23 mouse cellular contexts compared by ENCODE assay signal in genomic region chr19:59885301-59885700, GRCm38 (mm10).
"Had no signal": no experiment of that assay in that cellular context is flagged by ENCODE, and none has a peak within 500 bp of the region (broad histone marks: within the 10 kb centered on the region; RNA-seq: fewer than 3 reads in every experiment).

No protein-coding gene starts in this region.

- H3K27me3 ChIP-seq: limb, embryonic 12.5 days; limb, embryonic 15.5 days; liver, embryonic 15.5 days; lung, embryonic 15.5 days; megakaryocyte, embryonic 14.5 days; midbrain, embryonic 13.5 days; neural tube, embryonic 13.5 days had no signal

- H3K27ac ChIP-seq: limb, embryonic 12.5 days; limb, embryonic 15.5 days; liver, embryonic 15.5 days; lung, embryonic 15.5 days; midbrain, embryonic 10.5 days; midbrain, embryonic 13.5 days; neural tube, embryonic 13.5 days; stomach, postnatal 0 days had no signal

- H3K9ac ChIP-seq: limb, embryonic 12.5 days; limb, embryonic 15.5 days; liver, embryonic 15.5 days; lung, embryonic 15.5 days; midbrain, embryonic 13.5 days; neural tube, embryonic 13.5 days had no signal

- H3K4me3 ChIP-seq: limb, embryonic 12.5 days; limb, embryonic 15.5 days; liver, embryonic 15.5 days; lung, embryonic 15.5 days; megakaryocyte, embryonic 14.5 days; midbrain, embryonic 10.5 days; midbrain, embryonic 13.5 days; myocyte; neural tube, embryonic 13.5 days had no signal

- H3K4me2 ChIP-seq: limb, embryonic 12.5 days; limb, embryonic 15.5 days; liver, embryonic 11.5 days; liver, embryonic 15.5 days; lung, embryonic 15.5 days; midbrain, embryonic 13.5 days; neural tube, embryonic 13.5 days had no signal

- H3K4me1 ChIP-seq: limb, embryonic 15.5 days; lung, embryonic 15.5 days; megakaryocyte, embryonic 14.5 days; neural tube, embryonic 13.5 days had no signal

- ATAC-seq: inflammation-experienced regulatory T-cells, adult 6 months; intestine, embryonic 16.5 days; midbrain, embryonic 13.5 days; midbrain, embryonic 16.5 days had no signal

- H3K9me3 ChIP-seq: limb, embryonic 12.5 days; limb, embryonic 15.5 days; liver, embryonic 15.5 days; lung, embryonic 15.5 days; megakaryocyte, embryonic 14.5 days; midbrain, embryonic 10.5 days; midbrain, embryonic 13.5 days; neural tube, embryonic 13.5 days had no signal

- DNase-seq: kidney, adult 18-20 months; kidney, adult 9 months; kidney, postnatal 14 days; kidney, postnatal 4 days; layer of hippocampus, postnatal 36 days; lung, adult 18-20 months; lung, postnatal 10 days; lung, postnatal 36 days; thymus, postnatal 25 days had no signal

- H3K36me3 ChIP-seq: limb, embryonic 12.5 days; limb, embryonic 15.5 days; liver, embryonic 15.5 days; lung, embryonic 15.5 days; midbrain, embryonic 10.5 days had no signal
